Mouse (Mus musculus) liver, embryonic 13.5 days (tissue): ENCODE data around the gene Robo1. TPM values are rescaled to one million over a fixed set of nuclear protein-coding genes. Genes with fewer than 3 reads are reported as not detected.
A peak's percentile ranks its signal among the peaks of the same experiment; 100 is the strongest.

Source experiments
- ATAC-seq: fragments of 200-750 bp; cut with Nextera tagmentation; 2 replicates; pipeline ENCODE4 v1.8.0; 2017; ENCODE audit warnings: low read depth, mild to moderate bottlenecking, moderate number of reproducible peaks, moderate library complexity
- DNase-seq: peaks from one replicate; pipeline ENCODE4 v3.0.0; 2022
- H3K27ac ChIP-seq: fragments of 300-500 bp; sonication (generic); 2 replicates; pipeline ENCODE4 v1.5.1; 2015; ENCODE audit warnings: moderate library complexity, mild to moderate bottlenecking, inconsistent platforms
- H3K27me3 ChIP-seq: fragments of 300-500 bp; sonication (generic); 2 replicates; pipeline ENCODE4 v1.6.1; 2015; ENCODE audit warnings: mild to moderate bottlenecking, inconsistent platforms
- H3K36me3 ChIP-seq: fragments of 300-500 bp; sonication (generic); 2 replicates; pipeline ENCODE4 v1.6.1; 2015; ENCODE audit warnings: mild to moderate bottlenecking, inconsistent platforms
- H3K4me1 ChIP-seq: fragments of 300-500 bp; sonication (generic); replicated peaks from 2 replicates; pipeline ENCODE4 v1.6.1; 2015; ENCODE audit warnings: inconsistent platforms
- H3K4me2 ChIP-seq: fragments of 300-500 bp; sonication (generic); 2 replicates; pipeline ENCODE4 v1.6.1; 2015; ENCODE audit warnings: inconsistent platforms, mild to moderate bottlenecking, moderate library complexity
- H3K4me3 ChIP-seq: fragments of 300-500 bp; sonication (generic); replicated peaks from 2 replicates; pipeline ENCODE4 v1.5.1; 2015; ENCODE audit warnings: mild to moderate bottlenecking, inconsistent platforms
- H3K9ac ChIP-seq: fragments of 300-500 bp; sonication (generic); 2 replicates; pipeline ENCODE4 v1.6.1; 2015; ENCODE audit warnings: mild to moderate bottlenecking, inconsistent platforms
- H3K9me3 ChIP-seq: fragments of 300-500 bp; sonication (generic); replicated peaks from 2 replicates; pipeline ENCODE4 v1.6.1; 2016; ENCODE audit warnings: inconsistent platforms
- WGBS: fragments of 180-500 bp; shearing (Covaris S2); methylation state at CpG from one replicate; pipeline ENCODE4 v1.1.7; 2015; ENCODE audit not compliant: insufficient replicate concordance; 5-methylcytosine and 5-hydroxymethylcytosine counted together
- polyA plus RNA-seq: library from polyadenylated mRNA; unstranded; fragments of >200 nt; fragmentation: Nextera tagmentation; extraction: Ambion mirVana; gene quantifications from 2 replicates; pipeline ENCODE4 v1.2.1, GENCODE M21; 2015

Gene Robo1
- polyA plus RNA-seq, 1 experiment from 2014 or later, result 3.9 TPM

DNA sequence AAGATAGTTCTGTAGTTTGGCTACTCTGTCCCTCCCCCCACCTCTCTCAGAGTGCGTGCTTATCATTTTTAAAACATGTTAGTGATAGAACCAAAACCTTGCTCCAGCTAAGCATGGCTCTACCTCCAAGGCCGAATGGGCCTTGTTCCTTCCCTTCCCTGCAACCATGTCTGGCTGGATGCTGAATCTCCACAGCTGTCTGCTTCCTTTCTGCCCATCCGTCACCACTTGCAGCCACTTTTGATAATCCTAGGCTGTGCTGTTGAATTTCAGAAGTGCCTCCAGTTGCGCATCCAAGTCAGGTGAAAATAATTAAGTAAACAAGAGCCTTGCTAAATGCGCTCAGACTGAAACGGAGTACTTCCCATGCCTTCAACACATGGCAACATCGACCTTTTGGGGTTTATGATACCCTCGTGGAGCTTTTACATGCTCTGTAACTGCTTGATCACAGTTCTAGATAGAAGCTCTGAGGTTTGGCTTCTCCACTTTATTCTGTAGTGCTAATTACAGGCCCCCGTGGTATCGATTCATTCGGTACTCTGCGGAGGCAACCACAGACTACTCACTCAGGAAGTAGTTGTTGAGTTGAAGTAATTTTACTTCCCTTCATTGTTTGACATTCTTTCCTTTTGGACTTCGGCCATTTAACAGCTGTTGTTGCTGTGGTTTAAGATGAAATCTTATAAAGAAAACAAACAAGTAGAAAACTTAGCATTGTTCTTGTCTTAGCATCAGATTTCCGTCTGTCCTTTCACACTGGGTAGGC, 413.8 kb downstream of the Robo1 start:
- 43% methylated on average over 14 of the region's 14 CpGs for WGBS
- H3K27me3 ChIP-seq, result no peaks in the 10 kb centered on the region
- no peak overlapping the region for H3K9ac ChIP-seq
- no peak overlapping the region for H3K4me3 ChIP-seq
- no peaks in the 10 kb centered on the region; the same call in 1 of the 2 replicates for H3K4me1 ChIP-seq
- H3K36me3 ChIP-seq, result no peaks in the 10 kb centered on the region
- no peak overlapping the region for H3K27ac ChIP-seq
- no peak overlapping the region for H3K4me2 ChIP-seq
- no peaks in the 10 kb centered on the region for H3K9me3 ChIP-seq
- DNase-seq (no peak), ATAC-seq (no peak)

- no peak for DNase-seq
- no peak overlapping the region for H3K4me2 ChIP-seq
Measured at GRCm38 (mm10) chr16:72734234-72734633, 426.1 kb downstream of the Robo1 start.

GRCm38 (mm10) chr16:72735175-72735574, 427.1 kb downstream of the Robo1 start:
- H3K9me3 ChIP-seq, result no peaks in the 10 kb centered on the region
- H3K27me3 ChIP-seq, result no peaks in the 10 kb centered on the region
- H3K27ac ChIP-seq, result no peak overlapping the region
- 66% methylated on average over 11 of the region's 11 CpGs for WGBS
- ATAC-seq (no peak), DNase-seq (no peak)
- 0 out of 2 replicates have a peak, but pooled peaks cover 3% of the 10 kb centered on the region for H3K4me1 ChIP-seq
- no peak overlapping the region for H3K4me3 ChIP-seq
- H3K9ac ChIP-seq, result no peak overlapping the region
- H3K36me3 ChIP-seq, result no peaks in the 10 kb centered on the region
- no peak overlapping the region for H3K4me2 ChIP-seq

More at GRCm38 (mm10) chr16:72734234-72734633, 426.1 kb downstream of the Robo1 start:
- 64% methylated on average over 5 of the region's 5 CpGs for WGBS
- ATAC-seq, result peak; percentile 51; the same call in 1 of the 2 replicates
- 0 out of 2 replicates have a peak, but pooled peaks cover 3% of the 10 kb centered on the region for H3K4me1 ChIP-seq
- H3K27ac ChIP-seq, result no peak overlapping the region
- H3K36me3 ChIP-seq, result no peaks in the 10 kb centered on the region
- H3K9ac ChIP-seq, result no peak overlapping the region
- no peaks in the 10 kb centered on the region for H3K27me3 ChIP-seq
- H3K9me3 ChIP-seq, result no peaks in the 10 kb centered on the region
- H3K4me3 ChIP-seq, result no peak overlapping the region

DNA sequence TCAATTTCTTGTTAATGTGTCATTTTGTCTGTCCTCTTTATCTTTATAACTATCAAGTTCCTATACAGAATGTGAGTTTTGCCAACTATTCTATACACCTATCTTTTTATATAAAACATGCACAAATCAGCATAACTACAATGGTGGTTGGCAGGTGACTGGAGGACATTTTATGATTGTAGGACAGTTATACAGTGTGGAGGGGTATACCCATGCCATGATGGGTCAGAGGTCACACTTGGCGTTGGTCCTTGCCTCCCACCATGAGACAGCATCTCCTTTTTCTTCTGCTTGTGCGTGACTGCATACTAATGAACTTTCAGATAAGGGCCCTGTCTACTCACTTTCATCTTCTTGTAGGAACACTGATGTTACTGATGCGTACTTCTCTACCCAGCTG, 427.5 kb downstream of the Robo1 start:
- no peak overlapping the region for H3K4me3 ChIP-seq
- DNase-seq (no peak), ATAC-seq (no peak)
- H3K27me3 ChIP-seq, result no peaks in the 10 kb centered on the region
- H3K9ac ChIP-seq, result no peak overlapping the region
- H3K9me3 ChIP-seq, result no peaks in the 10 kb centered on the region
- H3K36me3 ChIP-seq, result no peaks in the 10 kb centered on the region
- 71% methylated on average over 3 of the region's 3 CpGs for WGBS
- 0 out of 2 replicates have a peak, but pooled peaks cover 3% of the 10 kb centered on the region for H3K4me1 ChIP-seq
- H3K27ac ChIP-seq, result no peak overlapping the region
- no peak overlapping the region for H3K4me2 ChIP-seq

- no peak for DNase-seq
- ATAC-seq, result no peak
- no peak overlapping the region for H3K27ac ChIP-seq
Measured at GRCm38 (mm10) chr16:72737154-72737553, 429.0 kb downstream of the Robo1 start.

GRCm38 (mm10) chr16:72740218-72740617, 432.1 kb downstream of the Robo1 start:
- Histone ChIP-seq H3K9ac (no peak overlapping the region), H3K4me2 (no peak overlapping the region), H3K4me1 (no peaks in the 10 kb centered on the region), H3K9me3 (peaks cover 7% of the 10 kb centered on the region; the same call in 1 of the 2 replicates), H3K4me3 (no peak overlapping the region), H3K27me3 (no peaks in the 10 kb centered on the region), H3K36me3 (peaks cover 10% of the 10 kb centered on the region), H3K27ac (no peak overlapping the region)
- WGBS, result 73% methylated on average over 7 of the region's 7 CpGs
- DNase-seq (no peak), ATAC-seq (no peak)

More at GRCm38 (mm10) chr16:72737154-72737553, 429.0 kb downstream of the Robo1 start:
- Histone ChIP-seq H3K4me3 (no peak overlapping the region), H3K36me3 (no peaks in the 10 kb centered on the region; the same call in 1 of the 2 replicates), H3K27me3 (no peaks in the 10 kb centered on the region), H3K9ac (no peak overlapping the region), H3K4me2 (no peak overlapping the region), H3K4me1 (0 out of 2 replicates have a peak, but pooled peaks cover 3% of the 10 kb centered on the region), H3K9me3 (0 out of 2 replicates have a peak, but pooled peaks cover 2% of the 10 kb centered on the region)
- 51% methylated on average over 4 of the region's 4 CpGs for WGBS

DNA sequence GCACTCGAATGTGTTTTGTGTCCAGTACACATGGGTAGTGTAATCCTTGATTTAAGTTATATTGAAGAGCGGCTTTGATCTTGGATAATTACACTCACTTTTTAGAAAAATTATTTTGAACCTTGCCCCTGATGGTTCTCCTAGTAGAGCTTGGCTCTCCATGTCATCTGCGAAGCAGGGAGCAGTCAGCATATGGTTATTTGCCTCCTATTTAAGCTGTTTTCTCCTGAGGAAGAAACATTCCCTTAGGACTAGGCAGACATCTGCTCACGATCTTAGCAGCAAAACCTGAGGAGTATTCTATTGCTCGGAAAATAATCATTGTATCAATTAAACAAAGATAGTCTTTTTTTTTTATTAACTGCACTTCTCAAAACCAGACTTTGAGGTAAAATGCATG, 439.6 kb downstream of the Robo1 start:
- Histone ChIP-seq H3K27ac (no peak overlapping the region), H3K9me3 (peaks cover 4% of the 10 kb centered on the region; the same call in 1 of the 2 replicates), H3K4me3 (no peak overlapping the region), H3K36me3 (peaks cover 9% of the 10 kb centered on the region), H3K4me1 (no peaks in the 10 kb centered on the region), H3K4me2 (no peak overlapping the region), H3K9ac (no peak overlapping the region), H3K27me3 (no peaks in the 10 kb centered on the region)
- ATAC-seq, result no peak
- 71% methylated on average over 5 of the region's 5 CpGs for WGBS
- no peak for DNase-seq

GRCm38 (mm10) chr16:72765128-72765913, 457.2 kb downstream of the Robo1 start:
- Histone ChIP-seq H3K4me3 (no peak overlapping the region), H3K27me3 (no peaks in the 10 kb centered on the region), H3K4me1 (0 out of 2 replicates have a peak, but pooled peaks cover 2% of the 10 kb centered on the region), H3K9ac (no peak overlapping the region), H3K4me2 (no peak overlapping the region), H3K27ac (no peak overlapping the region; the same call in 1 of the 2 replicates), H3K9me3 (no peaks in the 10 kb centered on the region), H3K36me3 (no peaks in the 10 kb centered on the region)
- 64% methylated on average over 9 of the region's 9 CpGs for WGBS
- peak; percentile 85 for ATAC-seq
- no peak for DNase-seq

DNA sequence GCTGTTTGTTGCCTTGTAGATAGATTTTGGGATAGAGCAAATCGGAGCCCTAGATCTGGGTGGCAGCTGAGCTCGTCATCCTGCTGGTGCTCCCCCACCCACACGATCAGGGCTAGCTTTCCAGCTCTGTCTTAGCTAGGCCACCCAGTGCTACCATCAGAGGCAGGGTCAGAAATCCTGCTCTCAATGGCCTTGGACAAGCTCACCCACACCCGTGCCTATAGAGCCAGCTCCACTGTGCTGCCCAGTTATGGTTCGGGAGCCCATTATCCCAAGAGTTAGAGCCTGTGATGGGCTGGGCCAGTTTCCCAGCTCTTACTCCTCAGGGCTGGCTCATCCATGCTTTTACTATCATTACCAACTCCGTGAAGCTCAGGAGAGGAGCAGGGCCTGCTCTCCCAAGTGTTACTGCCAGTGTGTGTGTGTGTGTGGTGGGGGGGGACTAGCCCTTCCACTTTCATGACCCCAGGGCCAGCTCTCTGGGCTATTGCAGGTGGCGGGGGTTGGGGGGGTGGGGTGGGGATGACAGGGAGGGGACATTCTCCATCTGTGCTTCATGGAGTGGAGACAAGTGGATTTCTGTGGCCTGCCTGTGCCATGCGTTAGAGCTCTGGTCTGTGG, 461.2 kb downstream of the Robo1 start:
- Histone ChIP-seq H3K9ac (no peak overlapping the region), H3K27me3 (no peaks in the 10 kb centered on the region), H3K36me3 (no peaks in the 10 kb centered on the region), H3K9me3 (no peaks in the 10 kb centered on the region), H3K4me3 (no peak overlapping the region), H3K27ac (no peak overlapping the region), H3K4me2 (no peak overlapping the region), H3K4me1 (no peaks in the 10 kb centered on the region)
- DNase-seq (no peak), ATAC-seq (no peak; the same call in 1 of the 2 replicates)
- 72% methylated on average over 8 of the region's 8 CpGs for WGBS

GRCm38 (mm10) chr16:72772348-72772747, 464.2 kb downstream of the Robo1 start:
- Histone ChIP-seq H3K27me3 (no peaks in the 10 kb centered on the region), H3K9me3 (no peaks in the 10 kb centered on the region), H3K4me3 (no peak overlapping the region), H3K4me2 (no peak overlapping the region), H3K4me1 (no peaks in the 10 kb centered on the region), H3K27ac (no peak overlapping the region), H3K36me3 (no peaks in the 10 kb centered on the region), H3K9ac (no peak overlapping the region)
- no peak for ATAC-seq
- WGBS, result 65% methylated on average over 5 of the region's 5 CpGs
- DNase-seq, result no peak

GRCm38 (mm10) chr16:72773034-72773433, 464.9 kb downstream of the Robo1 start:
- no peaks in the 10 kb centered on the region for H3K9me3 ChIP-seq
- H3K4me1 ChIP-seq, result no peaks in the 10 kb centered on the region
- H3K4me2 ChIP-seq, result no peak overlapping the region
- no peaks in the 10 kb centered on the region for H3K36me3 ChIP-seq
- no peak for ATAC-seq
- no peak overlapping the region for H3K9ac ChIP-seq
- H3K4me3 ChIP-seq, result no peak overlapping the region
- no peak overlapping the region for H3K27ac ChIP-seq
- 55% methylated on average over 7 of the region's 7 CpGs for WGBS
- H3K27me3 ChIP-seq, result no peaks in the 10 kb centered on the region
- DNase-seq, result no peak
